Comparison of ENCODE assay signal across 8 mouse cellular contexts in genomic region chr14:118924673-118925615, GRCm38 (mm10). TPM values are rescaled to one million over a fixed set of nuclear protein-coding genes. Genes with fewer than 3 reads are reported as not detected.
DNase-seq lines count a peak whose midpoint lies in the region; ATAC-seq and TF ChIP-seq lines count a peak whose summit lies in the region.

Gene Dzip1 (minus strand): TSS chr14:118925460.

- no peaks in the 10 kb centered on the region for H3K9me3 ChIP-seq in MEL (replicated peaks; ENCODE audit: insufficient read depth, low read length)
- H3K9me3 ChIP-seq in forebrain, postnatal 0 days (ENCODE audit: low read length), result no peaks in the 10 kb centered on the region
- no peaks in the 10 kb centered on the region for H3K9me3 ChIP-seq in lung, embryonic 14.5 days (ENCODE audit: low read depth, low read length)

- peak; percentile 97 for ATAC-seq in forebrain, postnatal 0 days
- ATAC-seq in lung, embryonic 14.5 days (ENCODE audit: insufficient read depth), result peak; percentile 92

- intact Hi-C loops in heart, postnatal 36 days (cut with DNase I), result no loop called here

- peak within 1 kb of the TSS; percentile 91 for H3K4me2 ChIP-seq in forebrain, postnatal 0 days (ENCODE audit: low read depth)
- peak within 1 kb of the TSS; percentile 70 for H3K4me2 ChIP-seq in lung, embryonic 14.5 days

- no peaks in the 10 kb centered on the region for H3K36me3 ChIP-seq in MEL (ENCODE audit: control insufficient read depth in 1 of 2, insufficient read depth in 2 of 2, low read length in 2 of 2)
- no peaks in the 10 kb centered on the region for H3K36me3 ChIP-seq in forebrain, postnatal 0 days (ENCODE audit: insufficient read depth)
- peaks cover 15% of the 10 kb centered on the region for H3K36me3 ChIP-seq in lung, embryonic 14.5 days (ENCODE audit: insufficient read depth)

- no peaks in the 10 kb centered on the region for H3K79me2 ChIP-seq in MEL (ENCODE audit: control insufficient read depth, insufficient read depth, low read length, poor library complexity)

- no peak for TF ChIP-seq EP300 in MEL (IDR thresholded peaks at IDR 0.05; ENCODE audit: low read depth in 1 of 2, low read length in 2 of 2)

- WGBS in forebrain, postnatal 0 days, result 2% methylated on average over 51 of the region's 55 CpGs
- under 1% methylated on average over 55 of the region's 55 CpGs for WGBS in lung, embryonic 14.5 days

- peaks cover 0 to 4% of the 10 kb centered on the region in 2 experiments; a peak in 1 of 4 replicates for H3K4me1 ChIP-seq in MEL (ENCODE audit: control insufficient read depth in 1 of 2, insufficient read depth in 2 of 2, low read length in 2 of 2)
- H3K4me1 ChIP-seq in forebrain, postnatal 0 days (ENCODE audit: insufficient read depth), result peaks cover 35% of the 10 kb centered on the region
- peaks cover 24% of the 10 kb centered on the region for H3K4me1 ChIP-seq in lung, embryonic 14.5 days (ENCODE audit: insufficient read depth)

- H3K4me3 ChIP-seq in MEL (ENCODE audit: control insufficient read depth in 1 of 2, insufficient read depth in 1 of 2, low read depth in 2 of 2, low read length in 2 of 2), result peak within 1 kb of the TSS; percentile 37 to 55; a peak in 3 of 4 replicates
- peak within 1 kb of the TSS; percentile 70 for H3K4me3 ChIP-seq in forebrain, postnatal 0 days (ENCODE audit: low read depth, low read length)
- H3K4me3 ChIP-seq in lung, embryonic 14.5 days (ENCODE audit: low read depth, low read length), result peak within 1 kb of the TSS; percentile 62

- no peak for TF ChIP-seq RAD21 in MEL (IDR thresholded peaks at IDR 0.05; ENCODE audit: low read depth, low read length)

- DNase-seq in MEL (ENCODE audit: low read depth, low spot score), result peak; percentile 48
- DNase-seq in cerebellum, adult 11-12 months, result peak; percentile 69
- peak; percentile 92 for DNase-seq in forebrain, postnatal 0 days
- peak; percentile 42 to 65 for DNase-seq in heart, postnatal 36 days
- DNase-seq in layer of hippocampus, adult 8-10 months (ENCODE audit: low spot score in 2 of 2), result peak; percentile 76 to 78
- peak; percentile 91 for DNase-seq in lung, embryonic 14.5 days
- peak; percentile 68 for DNase-seq in ovary, adult 18-20 months (ENCODE audit: low spot score)
- peak; percentile 53 for DNase-seq in urinary bladder, postnatal 14 days (ENCODE audit: low spot score)

- TF ChIP-seq CTCF in MEL (IDR thresholded peaks at IDR 0.05 in 2 of 3, conservative IDR thresholded peaks at IDR 0.05 in 1 of 3; ENCODE audit: control insufficient read depth in 1 of 3, insufficient read depth in 1 of 3, low read depth in 2 of 3, low read length in 3 of 3, poor library complexity in 1 of 3, severe bottlenecking in 1 of 3), result no peak
- peak; percentile 27; the same call in 1 of the 2 replicates for TF ChIP-seq CTCF in forebrain, postnatal 0 days (IDR thresholded peaks at IDR 0.05; ENCODE audit: low read depth)
- peak; percentile 34 for TF ChIP-seq CTCF in lung, embryonic 14.5 days (IDR thresholded peaks at IDR 0.05; ENCODE audit: low read depth)

- TF ChIP-seq POLR2A in MEL (IDR thresholded peaks at IDR 0.05; ENCODE audit: control insufficient read depth in 1 of 2, insufficient read depth in 1 of 2, low read depth in 1 of 2, low read length in 2 of 2, poor library complexity in 1 of 2), result no peak

- H3K9ac ChIP-seq in MEL (ENCODE audit: control insufficient read depth, low read depth, low read length, poor library complexity, severe bottlenecking), result peak within 1 kb of the TSS; percentile 43
- H3K9ac ChIP-seq in forebrain, postnatal 0 days, result peak within 1 kb of the TSS; percentile 86
- peak within 1 kb of the TSS; percentile 69 for H3K9ac ChIP-seq in lung, embryonic 14.5 days

- H3K27me3 ChIP-seq in MEL (ENCODE audit: control insufficient read depth in 1 of 2, insufficient read depth in 2 of 2, low read length in 2 of 2), result no peaks in the 10 kb centered on the region
- no peaks in the 10 kb centered on the region for H3K27me3 ChIP-seq in forebrain, postnatal 0 days (ENCODE audit: insufficient read depth, low read length)
- H3K27me3 ChIP-seq in lung, embryonic 14.5 days (ENCODE audit: insufficient read depth, low read length), result peaks cover 15% of the 10 kb centered on the region; the same call in 1 of the 2 replicates

- H3K27ac ChIP-seq in MEL (ENCODE audit: control insufficient read depth, low read depth, low read length), result no peak within 1 kb of the TSS
- peak within 1 kb of the TSS; percentile 87 for H3K27ac ChIP-seq in forebrain, postnatal 0 days (ENCODE audit: low read depth, low read length)
- peak within 1 kb of the TSS; percentile 90 for H3K27ac ChIP-seq in lung, embryonic 14.5 days (ENCODE audit: low read depth)

TF ChIP-seq in MEL, 35 proteins besides CTCF, POLR2A, EP300 and RAD21:
- 0 out of 4 replicates have a peak, but pooled peaks of 1 of the 2 experiments have one; percentile 10 for TF ChIP-seq USF2 (IDR thresholded peaks at IDR 0.05; ENCODE audit: borderline replicate concordance in 1 of 2, insufficient read depth in 1 of 2, low read depth in 1 of 2, low read length in 2 of 2)
- peak; percentile 79 for TF ChIP-seq USF1 (IDR thresholded peaks at IDR 0.05; ENCODE audit: low read depth, low read length)
- TF ChIP-seq NELFE (IDR thresholded peaks at IDR 0.05; ENCODE audit: low read depth, low read length), result no peak

RNA-seq across cellular contexts. Expression of gene Dzip1, which starts in this region (rescaled TPM):
- total RNA-seq in MEL (2012; rRNA removed), result 0.29 and 0.35 TPM in 2 replicates
- 1 to 10 TPM in 1 of 2 experiments, not detected in 1; 1.8 TPM for polyA plus RNA-seq in MEL (2012; ENCODE audit: insufficient read depth in 1 of 2, insufficient read length in 2 of 2, low read depth in 1 of 2, low replicate concordance in 2 of 2, missing spikeins in 1 of 2)
- 187 and 205 TPM in 2 replicates for total RNA-seq in forebrain, postnatal 0 days (2014; rRNA removed)
- polyA plus RNA-seq in forebrain, postnatal 0 days (2015; fragmentation: Nextera tagmentation; extraction: Ambion mirVana), result 30.8 and 48.2 TPM in 2 replicates
- total RNA-seq in heart, postnatal 36 days (2021), result 1 to 10 TPM; 1.6 to 2.1 TPM
- 100 to 1,000 TPM; 103 to 148 (median 130) TPM for total RNA-seq in layer of hippocampus, adult 8-10 months (2022)
- polyA plus RNA-seq in lung, embryonic 14.5 days (2014; fragmentation: Nextera tagmentation; extraction: Ambion mirVana), result 26.9 and 28.5 TPM in 2 replicates

Comparison
In these comparisons a context has a peak if more than half of its experiments do, and no peak if none do; other contexts are left out.
1. RNA of gene Dzip1 (total RNA-seq): 187 to 205 TPM in forebrain, postnatal 0 days and 103 to 148 TPM in layer of hippocampus, adult 8-10 months; 1.6 to 2.1 TPM in heart, postnatal 36 days and 0.29 to 0.35 TPM in MEL; every median in the first group is over 10 times any median in the second.
2. CTCF ChIP-seq: peak in forebrain, postnatal 0 days (single experiment) and lung, embryonic 14.5 days (single experiment); none in MEL (0 of 3).
3. Peak in every context shown above with its lines, with median percentiles within 50 percentile points of each other: DNase-seq, H3K4me3 ChIP-seq and H3K9ac ChIP-seq.